Mouse (Mus musculus) heart, postnatal 0 days (tissue): ENCODE data around the gene Rps27rt.
"Not testable (repeated sequence)": the region's sequence is repeated elsewhere in the genome, so short reads cannot be mapped to it uniquely, and the experiment has no call there.

Experiments
- CTCF ChIP-seq: IDR thresholded peaks from 2 replicates; pipeline ENCODE4 v1.5.1; 2016; ENCODE audit warnings: antibody characterized with exemption, control low read depth, low read depth
- EP300 ChIP-seq: IDR thresholded peaks from 2 replicates; pipeline ENCODE4 v1.6.1; 2016; ENCODE audit warnings: antibody characterized with exemption, low read depth

DNA sequence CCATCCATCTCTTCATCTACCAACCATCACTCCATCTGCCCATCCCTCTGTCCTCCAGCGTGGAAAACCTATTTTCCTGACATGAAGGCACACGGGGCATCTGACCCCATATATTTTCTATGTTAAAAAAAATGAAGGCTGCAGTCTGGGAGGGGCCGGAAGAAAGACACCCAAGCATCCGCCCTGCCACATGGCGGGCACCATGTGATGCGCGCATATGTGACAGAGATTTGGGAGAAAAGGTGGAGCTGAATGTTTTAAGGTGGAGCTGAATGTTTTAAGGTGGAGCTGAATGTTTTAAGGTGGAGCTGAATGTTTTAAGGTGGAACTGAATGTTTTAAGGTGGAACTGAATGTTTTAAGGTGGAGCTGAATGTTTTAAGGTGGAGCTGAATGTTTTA is 16.3 kb downstream of the Rps27rt start:
- not testable (repeated sequence) for TF ChIP-seq EP300, CTCF
